Mouse (Mus musculus) heart, postnatal 0 days (tissue): Measurements from ENCODE around the gene Gjd3.

Source experiments
- CTCF ChIP-seq: IDR thresholded peaks from 2 replicates; pipeline ENCODE4 v1.5.1; 2016; ENCODE audit warnings: antibody characterized with exemption, control low read depth, low read depth
- EP300 ChIP-seq: IDR thresholded peaks from 2 replicates; pipeline ENCODE4 v1.6.1; 2016; ENCODE audit warnings: antibody characterized with exemption, low read depth

- no peak for TF ChIP-seq EP300
- TF ChIP-seq CTCF, result peak; percentile 89
Observed at GRCm38 (mm10) chr11:98972215-98972614, 10.6 kb downstream of the Gjd3 start.
